Comparison of ENCODE assay signal across 15 mouse cellular contexts in genomic region chr19:43669136-43669759, GRCm38 (mm10). TPM values are rescaled to one million over a fixed set of nuclear protein-coding genes. Genes with fewer than 3 reads are reported as not detected.
A peak's percentile ranks its signal among the peaks of the same experiment; 100 is the strongest.
DNase-seq lines count a peak whose midpoint lies in the region; ATAC-seq lines count a peak whose summit lies in the region.
"Had no signal": no experiment of that assay in that cellular context is flagged by ENCODE, and none has a peak within 500 bp of the region (broad histone marks: within the 10 kb centered on the region; RNA-seq: fewer than 3 reads in every experiment).

No protein-coding gene starts in this region.

- DNase-seq in limb, embryonic 10.5 days (ENCODE audit: low spot score): no peak
- DNase-seq in R1 (ENCODE audit: low read depth, low spot score): peak; percentile 25
- peak; percentile 55 to 70 for DNase-seq in adrenal gland, postnatal 36 days
- no peak for DNase-seq in ovary, postnatal 10 days (ENCODE audit: low spot score)
- DNase-seq in ovary, postnatal 36 days (ENCODE audit: low spot score): no peak
- DNase-seq: kidney, adult 11 months; kidney, postnatal 4 days; spleen, adult 18-20 months had no signal

- peaks cover 25% of the 10 kb centered on the region for H3K4me1 ChIP-seq in limb, embryonic 15.5 days
- H3K4me1 ChIP-seq in limb, embryonic 10.5 days: peaks cover 15% of the 10 kb centered on the region

- H3K9me3 ChIP-seq in limb, embryonic 15.5 days: no peaks in the 10 kb centered on the region
- no peaks in the 10 kb centered on the region for H3K9me3 ChIP-seq in limb, embryonic 10.5 days (replicated peaks)
- H3K9me3 ChIP-seq: hindbrain, embryonic 13.5 days had no signal

- peaks cover 9% of the 10 kb centered on the region for H3K36me3 ChIP-seq in limb, embryonic 15.5 days
- H3K36me3 ChIP-seq in limb, embryonic 10.5 days: peaks cover 10% of the 10 kb centered on the region

- H3K27ac ChIP-seq in limb, embryonic 15.5 days: peak overlapping the region; percentile 59; the same call in 1 of the 2 replicates
- no peak overlapping the region for H3K27ac ChIP-seq in limb, embryonic 10.5 days
- H3K27ac ChIP-seq: hindbrain, embryonic 13.5 days had no signal

- no peak overlapping the region for H3K4me2 ChIP-seq in limb, embryonic 15.5 days
- H3K4me2 ChIP-seq: heart, embryonic 11.5 days; hindbrain, embryonic 13.5 days; liver, embryonic 11.5 days had no signal

- 69% methylated on average over 8 of the region's 8 CpGs for WGBS in limb, embryonic 15.5 days
- 83% methylated on average over 8 of the region's 8 CpGs for WGBS in limb, embryonic 10.5 days

- H3K27me3 ChIP-seq in limb, embryonic 15.5 days: no peaks in the 10 kb centered on the region
- no peaks in the 10 kb centered on the region for H3K27me3 ChIP-seq in limb, embryonic 10.5 days (ENCODE audit: low read depth, poor library complexity, severe bottlenecking)
- H3K27me3 ChIP-seq: hindbrain, embryonic 13.5 days had no signal

- H3K4me3 ChIP-seq in limb, embryonic 15.5 days: no peak overlapping the region
- H3K4me3 ChIP-seq in limb, embryonic 10.5 days: no peak overlapping the region
- H3K4me3 ChIP-seq: hindbrain, embryonic 13.5 days; myocyte had no signal

- ATAC-seq in limb, embryonic 15.5 days (ENCODE audit: insufficient number of reproducible peaks, low FRiP score, low TSS enrichment, low read depth): no peak
- peak; percentile 49 for ATAC-seq in monocyte, adult 5-6 weeks (replicated peaks; ENCODE audit: insufficient number of reproducible peaks, low FRiP score, low TSS enrichment, poor library complexity, severe bottlenecking)

- H3K9ac ChIP-seq in limb, embryonic 15.5 days: no peak overlapping the region
- H3K9ac ChIP-seq: hindbrain, embryonic 13.5 days had no signal

RNA-seq across cellular contexts. Expression of gene Slc25a28, which starts 5.4 kb away (rescaled TPM):
- 13.5 and 13.9 TPM in 2 replicates for polyA plus RNA-seq in limb, embryonic 15.5 days (2015; fragmentation: Nextera tagmentation; extraction: Ambion mirVana)
- 10.8 and 12.7 TPM in 2 replicates for polyA plus RNA-seq in limb, embryonic 10.5 days (2016; fragmentation: Nextera tagmentation; extraction: Ambion mirVana)
- total RNA-seq in adrenal gland, postnatal 36 days (2021): 10 to 100 TPM; 54.2 to 91.4 TPM
- 68.7 to 103 TPM (median 101 TPM) in 3 replicates for total RNA-seq in monocyte, adult 5-6 weeks (2017)

RNA-seq across cellular contexts. Expression of gene Entpd7, which starts 20.2 kb away (rescaled TPM):
- 9.9 and 11.5 TPM in 2 replicates for polyA plus RNA-seq in limb, embryonic 15.5 days (2015; fragmentation: Nextera tagmentation; extraction: Ambion mirVana)
- 9.4 and 12.7 TPM in 2 replicates for polyA plus RNA-seq in limb, embryonic 10.5 days (2016; fragmentation: Nextera tagmentation; extraction: Ambion mirVana)
- 10 to 100 TPM; 21.2 to 27.1 TPM for total RNA-seq in adrenal gland, postnatal 36 days (2021)
- 1.5 to 10.0 TPM (median 6.4 TPM) in 3 replicates for total RNA-seq in monocyte, adult 5-6 weeks (2017)

RNA-seq across cellular contexts. Expression of gene Nkx2-3, which starts 57.1 kb away (rescaled TPM):
- not detected in 2 replicates for polyA plus RNA-seq in limb, embryonic 15.5 days (2015; fragmentation: Nextera tagmentation; extraction: Ambion mirVana)
- 0.65 TPM in 1 of 2 replicates, not detected in the other for polyA plus RNA-seq in limb, embryonic 10.5 days (2016; fragmentation: Nextera tagmentation; extraction: Ambion mirVana)
- total RNA-seq in adrenal gland, postnatal 36 days (2021): not detected
- total RNA-seq in monocyte, adult 5-6 weeks (2017): not detected in 3 replicates
- total RNA-seq: megakaryocyte-erythroid progenitor cell, adult 5-6 weeks had no signal
- polyA plus RNA-seq: heart, embryonic 11.5 days; hindbrain, embryonic 13.5 days; myocyte had no signal

Comparison
In these comparisons a context has a peak if more than half of its experiments do, and no peak if none do; other contexts are left out.
1. DNase-seq: peak in R1 (single experiment) and adrenal gland, postnatal 36 days (2 of 2); none in limb, embryonic 10.5 days (single experiment), ovary, postnatal 10 days (single experiment) and ovary, postnatal 36 days (single experiment).